Mouse (Mus musculus): ENCODE measurements at regions not wholly inside any gene's neighbourhood (a gene's known extent, or its start where the extent isn't known, plus 50 kb on each side); places are given as distances from the start of the nearest gene placed in this dataset.

GRCm38 (mm10) chr5:28710517-28710916 is 243.5 kb upstream of the Shh start:
- H3K9ac ChIP-seq, result no peak overlapping the region
- H3K4me1 ChIP-seq, result no peaks in the 10 kb centered on the region
- H3K27me3 ChIP-seq, result no peaks in the 10 kb centered on the region
- no peak overlapping the region for H3K27ac ChIP-seq
- H3K4me2 ChIP-seq, result no peak overlapping the region
- H3K4me3 ChIP-seq (replicated peaks), result no peak overlapping the region
- no peaks in the 10 kb centered on the region for H3K9me3 ChIP-seq (replicated peaks)
- no peaks in the 10 kb centered on the region for H3K36me3 ChIP-seq
- no peak for ATAC-seq (replicated peaks; ENCODE audit: low FRiP score)
- 37% methylated on average over 4 of the region's 4 CpGs for WGBS

- Histone ChIP-seq H3K4me1 (no peaks in the 10 kb centered on the region), H3K36me3 (no peaks in the 10 kb centered on the region), H3K9ac (no peak overlapping the region), H3K4me3 (replicated peaks) (no peak overlapping the region), H3K27me3 (no peaks in the 10 kb centered on the region), H3K9me3 (replicated peaks) (no peaks in the 10 kb centered on the region), H3K27ac (no peak overlapping the region), H3K4me2 (no peak overlapping the region)
- WGBS, result 74% methylated on average over 2 of the region's 2 CpGs
- no peak for ATAC-seq (replicated peaks; ENCODE audit: low FRiP score)
Measured at GRCm38 (mm10) chr5:28709626-28710025, 242.6 kb upstream of the Shh start.

DNA sequence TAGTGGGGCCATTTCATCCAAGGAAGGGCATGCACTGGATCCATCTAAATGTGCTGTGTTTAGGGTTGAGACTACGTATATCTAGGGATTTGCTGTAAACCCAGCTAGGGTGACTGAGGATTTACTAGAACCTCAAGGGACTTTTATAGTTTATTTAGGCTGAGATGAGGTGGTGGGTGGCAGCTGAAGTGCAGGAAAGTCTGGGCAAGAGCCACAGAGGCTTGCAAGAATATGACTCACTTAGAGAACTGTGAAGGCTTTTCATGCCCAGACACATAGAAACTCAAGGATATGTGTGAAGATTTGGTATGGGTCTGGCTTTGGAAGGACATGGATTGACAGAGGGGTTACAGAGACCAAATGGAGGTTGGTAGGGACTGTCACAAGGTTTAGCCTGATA is 237.3 kb upstream of the Shh start:
- Histone ChIP-seq H3K27me3 (no peaks in the 10 kb centered on the region), H3K9ac (no peak overlapping the region), H3K4me3 (replicated peaks) (no peak overlapping the region), H3K36me3 (no peaks in the 10 kb centered on the region), H3K9me3 (replicated peaks) (no peaks in the 10 kb centered on the region), H3K4me2 (no peak overlapping the region), H3K27ac (no peak overlapping the region), H3K4me1 (no peaks in the 10 kb centered on the region)
- no peak for ATAC-seq (replicated peaks; ENCODE audit: low FRiP score)
- WGBS, result 82% methylated on average over 1 of the region's 1 CpGs

- Histone ChIP-seq H3K27ac (no peak overlapping the region), H3K9me3 (replicated peaks) (no peaks in the 10 kb centered on the region), H3K9ac (no peak overlapping the region), H3K4me3 (replicated peaks) (no peak overlapping the region), H3K27me3 (no peaks in the 10 kb centered on the region), H3K4me2 (no peak overlapping the region), H3K4me1 (no peaks in the 10 kb centered on the region), H3K36me3 (no peaks in the 10 kb centered on the region)
- WGBS, result 65% methylated on average over 3 of the region's 3 CpGs
- no peak for ATAC-seq (replicated peaks; ENCODE audit: low FRiP score)
Measured at GRCm38 (mm10) chr5:28696966-28697365, 229.9 kb upstream of the Shh start.

- Histone ChIP-seq H3K27me3 (no peaks in the 10 kb centered on the region), H3K9ac (no peak overlapping the region), H3K27ac (no peak overlapping the region), H3K9me3 (replicated peaks) (no peaks in the 10 kb centered on the region), H3K4me2 (no peak overlapping the region), H3K36me3 (no peaks in the 10 kb centered on the region), H3K4me3 (replicated peaks) (no peak overlapping the region), H3K4me1 (no peaks in the 10 kb centered on the region)
- no peak for ATAC-seq (replicated peaks; ENCODE audit: low FRiP score)
- 77% methylated on average over 6 of the region's 6 CpGs for WGBS
Measured at GRCm38 (mm10) chr5:28690110-28690509, 223.1 kb upstream of the Shh start.

DNA sequence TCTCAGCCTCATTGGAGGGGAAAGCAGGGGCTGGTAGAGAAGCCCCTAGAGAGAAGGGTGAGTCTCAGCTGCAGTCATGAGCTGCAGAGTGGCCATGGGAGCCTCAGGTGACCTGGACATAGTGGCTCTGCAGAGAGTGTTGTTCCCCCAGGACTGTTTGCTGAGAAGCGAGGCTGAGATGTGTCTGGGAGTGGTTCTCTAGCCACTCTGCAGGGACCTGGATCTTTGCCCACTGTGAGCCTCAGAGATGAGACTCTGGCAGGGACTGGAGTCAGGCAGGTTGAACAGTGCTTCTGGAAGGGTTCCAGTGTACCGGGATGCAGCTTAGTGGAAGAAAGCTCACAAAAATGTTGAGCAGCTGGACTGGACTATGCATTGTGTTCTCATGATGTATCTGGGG is 222.6 kb upstream of the Shh start:
- no peak overlapping the region for H3K4me3 ChIP-seq (replicated peaks)
- no peaks in the 10 kb centered on the region for H3K4me1 ChIP-seq
- H3K27me3 ChIP-seq, result no peaks in the 10 kb centered on the region
- no peak overlapping the region for H3K4me2 ChIP-seq
- no peaks in the 10 kb centered on the region for H3K36me3 ChIP-seq
- H3K27ac ChIP-seq, result no peak overlapping the region
- no peak overlapping the region for H3K9ac ChIP-seq
- ATAC-seq (replicated peaks; ENCODE audit: low FRiP score), result no peak
- H3K9me3 ChIP-seq (replicated peaks), result no peaks in the 10 kb centered on the region
- 75% methylated on average over 2 of the region's 2 CpGs for WGBS

DNA sequence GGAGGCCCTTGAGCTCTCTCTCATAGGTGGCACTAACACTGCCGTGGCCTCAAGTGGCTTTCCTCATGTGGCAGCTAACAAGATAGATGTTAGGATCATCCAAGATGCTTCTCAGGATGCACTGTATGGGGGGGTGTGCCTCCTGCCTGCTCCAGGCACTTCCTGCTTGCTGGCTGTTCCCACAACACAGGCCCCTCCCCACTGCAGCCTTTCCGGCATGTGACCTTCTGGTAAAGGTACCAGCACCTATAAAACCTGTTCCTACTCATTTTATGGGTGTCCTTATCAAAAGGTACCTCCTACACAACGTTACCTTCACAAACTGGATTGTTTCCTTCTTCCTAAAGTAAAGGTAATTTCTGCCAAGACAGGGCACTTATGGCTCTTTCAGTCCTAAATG is 222.1 kb upstream of the Shh start:
- no peak overlapping the region for H3K4me2 ChIP-seq
- no peak for ATAC-seq (replicated peaks; ENCODE audit: low FRiP score)

GRCm38 (mm10) chr5:28682821-28683220 is 215.8 kb upstream of the Shh start:
- no peak overlapping the region for H3K9ac ChIP-seq
- H3K27ac ChIP-seq, result no peak overlapping the region
- WGBS, result 63% methylated on average over 6 of the region's 6 CpGs
- H3K4me3 ChIP-seq (replicated peaks), result no peak overlapping the region
- H3K4me1 ChIP-seq, result no peaks in the 10 kb centered on the region
- no peaks in the 10 kb centered on the region for H3K36me3 ChIP-seq
- H3K27me3 ChIP-seq, result no peaks in the 10 kb centered on the region
- no peak overlapping the region for H3K4me2 ChIP-seq
- H3K9me3 ChIP-seq (replicated peaks), result no peaks in the 10 kb centered on the region
- ATAC-seq (replicated peaks; ENCODE audit: low FRiP score), result no peak

More for the DNA sequence above, 222.1 kb upstream of the Shh start:
- no peaks in the 10 kb centered on the region for H3K27me3 ChIP-seq
- no peaks in the 10 kb centered on the region for H3K4me1 ChIP-seq
- H3K9me3 ChIP-seq (replicated peaks), result no peaks in the 10 kb centered on the region
- no peak overlapping the region for H3K9ac ChIP-seq
- H3K27ac ChIP-seq, result no peak overlapping the region
- 69% methylated on average over 3 of the region's 3 CpGs for WGBS
- H3K4me3 ChIP-seq (replicated peaks), result no peak overlapping the region
- H3K36me3 ChIP-seq, result no peaks in the 10 kb centered on the region

DNA sequence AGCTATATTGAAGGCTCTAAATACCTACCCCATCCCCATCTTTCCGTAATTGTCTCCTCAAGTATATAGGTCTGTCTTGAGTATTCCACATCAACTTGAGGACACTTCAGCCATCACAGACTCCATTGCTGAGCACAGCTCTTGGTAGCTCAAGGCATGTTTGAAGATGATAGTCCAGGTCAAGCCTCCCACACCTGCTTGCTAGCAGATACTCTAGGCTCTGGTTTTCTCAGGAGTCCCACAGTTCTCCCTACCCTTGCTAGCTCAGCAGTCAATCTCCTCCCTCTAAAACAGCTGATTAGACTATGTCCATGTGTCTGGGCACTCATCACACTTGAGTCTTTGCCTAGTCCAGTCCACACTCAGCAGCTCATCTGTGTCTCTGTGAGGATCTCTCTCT is 213.3 kb upstream of the Shh start:
- no peak overlapping the region for H3K4me2 ChIP-seq
- no peaks in the 10 kb centered on the region for H3K36me3 ChIP-seq
- H3K27me3 ChIP-seq, result no peaks in the 10 kb centered on the region
- H3K9ac ChIP-seq, result no peak overlapping the region
- no peak overlapping the region for H3K4me3 ChIP-seq (replicated peaks)
- no peak overlapping the region for H3K27ac ChIP-seq
- 94% methylated on average over 1 of the region's 1 CpGs for WGBS
- ATAC-seq (replicated peaks; ENCODE audit: low FRiP score), result no peak
- no peaks in the 10 kb centered on the region for H3K9me3 ChIP-seq (replicated peaks)
- H3K4me1 ChIP-seq, result no peaks in the 10 kb centered on the region

GRCm38 (mm10) chr5:28679761-28680160 is 212.7 kb upstream of the Shh start:
- H3K9ac ChIP-seq, result no peak overlapping the region
- WGBS, result 79% methylated on average over 1 of the region's 1 CpGs
- H3K4me2 ChIP-seq, result no peak overlapping the region
- H3K27me3 ChIP-seq, result no peaks in the 10 kb centered on the region
- H3K4me3 ChIP-seq (replicated peaks), result no peak overlapping the region
- no peak overlapping the region for H3K27ac ChIP-seq
- no peaks in the 10 kb centered on the region for H3K9me3 ChIP-seq (replicated peaks)
- ATAC-seq (replicated peaks; ENCODE audit: low FRiP score), result no peak
- H3K4me1 ChIP-seq, result no peaks in the 10 kb centered on the region
- no peaks in the 10 kb centered on the region for H3K36me3 ChIP-seq

- Histone ChIP-seq H3K36me3 (no peaks in the 10 kb centered on the region), H3K9me3 (replicated peaks) (no peaks in the 10 kb centered on the region), H3K27ac (no peak overlapping the region), H3K4me3 (replicated peaks) (no peak overlapping the region), H3K4me1 (no peaks in the 10 kb centered on the region), H3K9ac (no peak overlapping the region), H3K27me3 (no peaks in the 10 kb centered on the region), H3K4me2 (no peak overlapping the region)
- no peak for ATAC-seq (replicated peaks; ENCODE audit: low FRiP score)
- WGBS, result 89% methylated on average over 4 of the region's 4 CpGs
Measured at GRCm38 (mm10) chr5:28630186-28630585, 163.1 kb upstream of the Shh start.

- H3K9ac ChIP-seq, result no peak overlapping the region
- no peaks in the 10 kb centered on the region for H3K27me3 ChIP-seq
- no peaks in the 10 kb centered on the region for H3K4me1 ChIP-seq
- no peak overlapping the region for H3K4me3 ChIP-seq (replicated peaks)
- H3K36me3 ChIP-seq, result no peaks in the 10 kb centered on the region
- no peak overlapping the region for H3K27ac ChIP-seq
- ATAC-seq (replicated peaks; ENCODE audit: low FRiP score), result no peak
- no peaks in the 10 kb centered on the region for H3K9me3 ChIP-seq (replicated peaks)
- H3K4me2 ChIP-seq, result no peak overlapping the region
- WGBS, result 88% methylated on average over 3 of the region's 3 CpGs
Measured at GRCm38 (mm10) chr5:28611885-28612284, 144.8 kb upstream of the Shh start.

- ATAC-seq (replicated peaks; ENCODE audit: low FRiP score), result no peak
- Histone ChIP-seq H3K4me3 (replicated peaks) (no peak overlapping the region), H3K36me3 (no peaks in the 10 kb centered on the region), H3K27ac (no peak overlapping the region), H3K27me3 (no peaks in the 10 kb centered on the region), H3K4me2 (no peak overlapping the region), H3K9me3 (replicated peaks) (no peaks in the 10 kb centered on the region), H3K4me1 (no peaks in the 10 kb centered on the region), H3K9ac (no peak overlapping the region)
- 23% methylated on average over 1 of the region's 1 CpGs for WGBS
Measured at GRCm38 (mm10) chr5:28596537-28597314, 129.7 kb upstream of the Shh start.

Data from kidney, embryonic 15.5 days (tissue).